In genomic region chr2:128122491-128122890, GRCm38 (mm10) we compare ENCODE assay signal across 8 mouse cellular contexts. TPM values are rescaled to one million over a fixed set of nuclear protein-coding genes. Genes with fewer than 3 reads are reported as not detected.
DNase-seq lines count a peak whose midpoint lies in the region; ATAC-seq and TF ChIP-seq lines count a peak whose summit lies in the region.

No protein-coding gene starts in this region.

- DNase-seq in ES-E14 (ENCODE audit: low read depth, low spot score), result no peak
- DNase-seq in left cerebral cortex, postnatal 25 days (ENCODE audit: low spot score in 2 of 2), result peak; percentile 62 to 74
- peak; percentile 50 for DNase-seq in right cerebral cortex, postnatal 14 days

- no peaks in the 10 kb centered on the region for H3K36me3 ChIP-seq in ES-E14 (ENCODE audit: control insufficient read depth, insufficient read depth, low read length, poor library complexity, severe bottlenecking)
- H3K36me3 ChIP-seq in forebrain, embryonic 15.5 days, result no peaks in the 10 kb centered on the region
- H3K36me3 ChIP-seq in hindbrain, embryonic 12.5 days, result no peaks in the 10 kb centered on the region

- no peaks in the 10 kb centered on the region for H3K9me3 ChIP-seq in ES-E14 (ENCODE audit: control insufficient read depth, insufficient read depth, low read depth, low read length)
- no peaks in the 10 kb centered on the region for H3K9me3 ChIP-seq in forebrain, embryonic 15.5 days
- H3K9me3 ChIP-seq in hindbrain, embryonic 12.5 days (replicated peaks), result no peaks in the 10 kb centered on the region

- WGBS in forebrain, embryonic 15.5 days, result under 1% methylated on average over 9 of the region's 9 CpGs
- 2% methylated on average over 9 of the region's 9 CpGs for WGBS in hindbrain, embryonic 12.5 days

- peaks cover 0 to 7% of the 10 kb centered on the region in 2 experiments; a peak in 3 of 4 replicates for H3K4me1 ChIP-seq in ES-E14 (ENCODE audit: control insufficient read depth in 2 of 2, insufficient read depth in 2 of 2, low read length in 2 of 2, poor library complexity in 1 of 2)
- peaks cover 5% of the 10 kb centered on the region for H3K4me1 ChIP-seq in bone marrow macrophage, adult 2 months (ENCODE audit: control insufficient read depth, insufficient read depth, low read length)
- H3K4me1 ChIP-seq in forebrain, embryonic 15.5 days, result peaks cover 38% of the 10 kb centered on the region
- peaks cover 37% of the 10 kb centered on the region for H3K4me1 ChIP-seq in hindbrain, embryonic 12.5 days

- peaks cover 41% of the 10 kb centered on the region for H3K27me3 ChIP-seq in forebrain, embryonic 15.5 days
- peaks cover 34% of the 10 kb centered on the region for H3K27me3 ChIP-seq in hindbrain, embryonic 12.5 days

- H3K4me2 ChIP-seq in forebrain, embryonic 15.5 days (replicated peaks), result peak overlapping the region; percentile 37
- H3K4me2 ChIP-seq in hindbrain, embryonic 12.5 days (replicated peaks), result peak overlapping the region; percentile 96

- ATAC-seq in forebrain, embryonic 15.5 days (replicated peaks), result no peak
- no peak for ATAC-seq in hindbrain, embryonic 12.5 days (ENCODE audit: low FRiP score)
- peak; percentile 41 for ATAC-seq in megakaryocyte progenitor cell, adult 5-6 weeks (replicated peaks; ENCODE audit: poor library complexity)
- no peak for ATAC-seq in erythroblast, adult 5-6 weeks (replicated peaks; ENCODE audit: low FRiP score, poor library complexity, severe bottlenecking)

- TF ChIP-seq POLR2A in bone marrow macrophage, adult 2 months (IDR thresholded peaks at IDR 0.05; ENCODE audit: borderline replicate concordance, low read depth, low read length), result no peak

- H3K27ac ChIP-seq in ES-E14 (ENCODE audit: insufficient read depth, low read depth, low read length, poor library complexity, severe bottlenecking), result no peak overlapping the region
- H3K27ac ChIP-seq in bone marrow macrophage, adult 2 months (ENCODE audit: insufficient read depth, low read depth, low read length), result no peak overlapping the region
- H3K27ac ChIP-seq in forebrain, embryonic 15.5 days (replicated peaks), result no peak overlapping the region
- H3K27ac ChIP-seq in hindbrain, embryonic 12.5 days, result no peak overlapping the region

- TF ChIP-seq CTCF in bone marrow macrophage, adult 2 months (IDR thresholded peaks at IDR 0.05; ENCODE audit: low read depth, low read length), result peak; percentile 60

- peak overlapping the region; percentile 54; the same call in 1 of the 2 replicates for H3K9ac ChIP-seq in ES-E14 (ENCODE audit: insufficient read depth, low read depth, low read length, poor library complexity, severe bottlenecking)
- H3K9ac ChIP-seq in forebrain, embryonic 15.5 days (replicated peaks), result no peak overlapping the region
- no peak overlapping the region for H3K9ac ChIP-seq in hindbrain, embryonic 12.5 days

- H3K4me3 ChIP-seq in ES-E14 (ENCODE audit: insufficient read depth in 1 of 2, low read depth in 1 of 2, low read length in 2 of 2, poor library complexity in 1 of 2, severe bottlenecking in 1 of 2), result peak overlapping the region; percentile 50 to 51
- peak overlapping the region; percentile 60 for H3K4me3 ChIP-seq in bone marrow macrophage, adult 2 months (ENCODE audit: insufficient read depth, low read length)
- no peak overlapping the region for H3K4me3 ChIP-seq in forebrain, embryonic 15.5 days
- H3K4me3 ChIP-seq in hindbrain, embryonic 12.5 days, result peak overlapping the region; percentile 78

- intact Hi-C loops in left cerebral cortex, postnatal 25 days (cut with DNase I), result loop anchor here (1.0 to 5.0 kb wide), 5 partner anchors 44 to 450 kb away; no protein-coding TSS in a partner anchor

- in situ Hi-C loops in ES-E14 (cut with MboI; ENCODE audit: low sequenced_read_pairs in 2 of 2, unreplicated experiment in 2 of 2), result loop anchor here in 1 of 2 experiments (10.0 kb wide), 1 partner anchor 272 kb away; no protein-coding TSS in a partner anchor

TF ChIP-seq in ES-E14, 5 proteins besides CTCF, POLR2A, EP300 and RAD21:
- TF ChIP-seq ZC3H11A (IDR thresholded peaks at IDR 0.05; ENCODE audit: borderline replicate concordance, low read depth, low read length) (peak; percentile 66), MAFK (IDR thresholded peaks at IDR 0.05; ENCODE audit: insufficient read depth, low read depth, low read length) (no peak)

RNA-seq across cellular contexts. Expression of gene Bcl2l11, which starts 3.3 kb away (rescaled TPM):
- total RNA-seq in ES-E14 (2012; rRNA removed), result 23.6 and 29.4 TPM in 2 replicates
- 56.4 and 60.5 TPM in 2 replicates for polyA plus RNA-seq in bone marrow macrophage, adult 2 months (2012; ENCODE audit: insufficient read depth, insufficient read length, missing spikeins)
- polyA plus RNA-seq in forebrain, embryonic 15.5 days (2015; fragmentation: Nextera tagmentation; extraction: Ambion mirVana), result 11.8 and 12.0 TPM in 2 replicates
- polyA plus RNA-seq in hindbrain, embryonic 12.5 days (2016; fragmentation: Nextera tagmentation; extraction: Ambion mirVana), result 26.3 and 30.5 TPM in 2 replicates
- total RNA-seq in left cerebral cortex, postnatal 25 days (2021), result 1 to 10 TPM; 6.3 to 9.4 TPM
- 10.1 and 11.9 TPM in 2 replicates for total RNA-seq in megakaryocyte progenitor cell, adult 5-6 weeks (2015)
- total RNA-seq in megakaryocyte progenitor cell, adult 5-6 weeks (2017), result 8.8 and 16.0 TPM in 2 replicates
- total RNA-seq in erythroblast, adult 5-6 weeks (2015; ENCODE audit: low replicate concordance), result 3.8 and 4.0 TPM in 2 replicates
- total RNA-seq in erythroblast, adult 5-6 weeks (2017; ENCODE audit: low replicate concordance), result 8.1 and 14.8 TPM in 2 replicates
